Mouse (Mus musculus) central nervous system, embryonic 14 days (tissue): ENCODE measurements around the gene Olfr429. TPM values are rescaled to one million over a fixed set of nuclear protein-coding genes. Genes with fewer than 3 reads are reported as not detected.

Experiments
- polyA plus RNA-seq: library from polyadenylated mRNA; depleted of rRNA; stranded (reverse); fragments of >200 nt; gene quantifications from 2 replicates; pipeline ENCODE4 v1.2.3, GENCODE M21; 2012; rRNA removed

Gene Olfr429
- not detected in 2 replicates for polyA plus RNA-seq

GRCm38 (mm10) chr1:174084031-174084430 lies at the start of gene Olfr429:
Olfr429 (plus strand) TSS chr1:174084331.

GRCm38 (mm10) chr1:174040523-174041177 lies 43.5 kb upstream of the Olfr429 start, which contains the start of gene Olfr433:
Olfr433 (plus strand) TSS chr1:174040705.

GRCm38 (mm10) chr1:174048893-174049292 lies 35.2 kb upstream of the Olfr429 start, which contains the start of gene Olfr432:
Olfr432 (plus strand) TSS chr1:174049205.

DNA sequence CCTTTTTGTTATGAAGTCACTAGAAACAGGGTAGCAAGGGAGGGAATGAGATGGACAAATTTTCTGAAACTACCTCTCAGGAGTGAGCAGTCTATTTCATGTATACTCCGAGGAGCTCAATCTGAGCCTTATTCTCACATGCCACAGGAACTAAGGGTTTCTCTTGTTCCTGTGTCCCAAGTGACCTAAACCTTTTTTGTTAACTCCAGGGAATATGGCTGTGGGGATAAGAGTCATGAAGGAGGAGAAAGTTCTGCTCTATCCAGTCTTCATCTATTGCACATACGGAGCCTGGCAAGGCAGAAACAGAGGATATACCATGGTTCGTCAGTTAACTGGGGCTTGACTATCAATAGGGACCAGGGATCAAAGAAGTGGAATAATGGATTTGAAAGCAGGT lies 17.8 kb upstream of the Olfr429 start, which contains the start of gene Olfr430:
Gene Olfr430, plus strand, starts transcription at position 301 of the 400 bp plus-strand sequence.

DNA sequence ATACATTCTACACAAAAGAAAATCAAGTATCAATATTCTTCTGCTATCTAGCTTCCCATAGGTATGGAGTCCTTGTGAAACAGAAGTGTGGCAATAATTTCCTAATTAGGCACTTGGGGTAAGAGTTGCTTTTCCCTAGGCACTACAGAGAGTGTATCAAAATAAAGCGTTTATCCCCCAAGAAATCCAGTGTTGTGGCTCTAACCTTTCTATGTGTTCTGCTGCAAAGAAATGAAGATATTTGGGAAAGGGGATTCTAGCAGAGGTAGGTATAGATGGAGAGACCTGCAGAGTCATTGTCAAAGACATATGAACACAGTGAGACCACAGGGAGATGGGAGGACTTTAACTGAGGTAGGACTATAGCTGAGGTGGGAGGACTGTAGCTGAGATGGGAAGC lies 12.5 kb downstream of the Olfr429 start, which contains the start of gene Olfr427:
Gene Olfr427, plus strand, starts transcription at position 301 of the 400 bp plus-strand sequence.

DNA sequence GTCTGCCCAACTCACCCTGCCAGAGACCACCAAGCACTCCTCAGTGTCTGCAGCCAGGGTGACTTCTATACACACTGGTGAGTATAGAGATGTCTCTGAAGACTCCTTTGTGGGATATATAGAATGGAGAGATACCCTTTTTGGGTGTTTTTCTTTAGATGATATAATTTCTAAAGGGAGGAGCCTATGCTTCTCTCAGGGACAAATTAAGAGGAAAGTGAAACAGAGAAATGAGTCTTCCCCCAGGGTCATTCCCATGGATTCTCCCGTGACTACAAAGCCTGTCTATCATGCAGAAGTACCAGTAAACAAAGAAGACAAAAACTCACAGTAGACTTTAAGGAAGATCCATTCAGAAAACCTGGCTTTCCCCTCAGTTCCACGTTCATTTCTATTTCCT lies 36.9 kb downstream of the Olfr429 start, which contains the start of gene Olfr231:
Gene Olfr231, minus strand, starts transcription at position 101 of the 400 bp plus-strand sequence.

GRCm38 (mm10) chr1:174131217-174131616 lies 47.1 kb downstream of the Olfr429 start, which contains the start of gene Olfr424:
Olfr424 (plus strand) TSS chr1:174131517.

Other genes with a start within 250 kb of the Olfr429 start
- gene Ifi211, start 171.3 kb upstream of the Olfr429 start, polyA plus RNA-seq = 1.7 and 2.5 TPM in 2 replicates
- 2.3 TPM in 2 replicates for gene Mndal, start 141.8 kb upstream of the Olfr429 start, polyA plus RNA-seq
- gene Ifi203, start 141.7 kb upstream of the Olfr429 start, polyA plus RNA-seq = 1.8 and 2.2 TPM in 2 replicates
- gene Ifi202b, start 101.6 kb upstream of the Olfr429 start, polyA plus RNA-seq = 0.08 TPM in 1 of 2 replicates, not detected in the other
- gene Ifi205, start 52.5 kb upstream of the Olfr429 start, polyA plus RNA-seq = 0.90 and 1.9 TPM in 2 replicates
- not detected in 2 replicates for gene Olfr433, start 43.6 kb upstream of the Olfr429 start, polyA plus RNA-seq
- not detected in 2 replicates for gene Olfr432, start 35.1 kb upstream of the Olfr429 start, polyA plus RNA-seq
- gene Olfr430, start 17.7 kb upstream of the Olfr429 start, polyA plus RNA-seq = not detected in 2 replicates
- not detected in 2 replicates for gene Olfr427, start 12.6 kb downstream of the Olfr429 start, polyA plus RNA-seq
- not detected in 2 replicates for gene Olfr231, start 36.8 kb downstream of the Olfr429 start, polyA plus RNA-seq
- gene Olfr424, start 47.2 kb downstream of the Olfr429 start, polyA plus RNA-seq = not detected in 2 replicates
- gene Olfr420, start 71.3 kb downstream of the Olfr429 start, polyA plus RNA-seq = not detected in 2 replicates
- gene Spta1, start 88.4 kb downstream of the Olfr429 start, polyA plus RNA-seq = 0.07 and 0.13 TPM in 2 replicates
- gene Olfr419, start 167.7 kb downstream of the Olfr429 start, polyA plus RNA-seq = not detected in 2 replicates
- gene Mptx1, start 246.2 kb downstream of the Olfr429 start, polyA plus RNA-seq = not detected in 2 replicates